Mouse (Mus musculus) neural tube, embryonic 10.5 days (tissue): Measurements from ENCODE around the gene Spns2.
A peak's percentile ranks its signal among the peaks of the same experiment; 100 is the strongest.

Source experiments
- DNase-seq: peaks from one replicate; pipeline ENCODE4 v3.0.0-alpha.2; 2017; ENCODE audit warnings: low spot score; ENCODE audit errors: extremely low spot score

Gene Spns2

GRCm38 (mm10) chr11:72411945-72412344 is 77.8 kb downstream of the Spns2 start:
- no peak for DNase-seq

- DNase-seq = peak; percentile 86
Measured at GRCm38 (mm10) chr11:72411093-72411921, 78.4 kb downstream of the Spns2 start, which contains the start of gene Smtnl2. Gene Smtnl2, minus strand, starts transcription at chr11:72411713.

DNA sequence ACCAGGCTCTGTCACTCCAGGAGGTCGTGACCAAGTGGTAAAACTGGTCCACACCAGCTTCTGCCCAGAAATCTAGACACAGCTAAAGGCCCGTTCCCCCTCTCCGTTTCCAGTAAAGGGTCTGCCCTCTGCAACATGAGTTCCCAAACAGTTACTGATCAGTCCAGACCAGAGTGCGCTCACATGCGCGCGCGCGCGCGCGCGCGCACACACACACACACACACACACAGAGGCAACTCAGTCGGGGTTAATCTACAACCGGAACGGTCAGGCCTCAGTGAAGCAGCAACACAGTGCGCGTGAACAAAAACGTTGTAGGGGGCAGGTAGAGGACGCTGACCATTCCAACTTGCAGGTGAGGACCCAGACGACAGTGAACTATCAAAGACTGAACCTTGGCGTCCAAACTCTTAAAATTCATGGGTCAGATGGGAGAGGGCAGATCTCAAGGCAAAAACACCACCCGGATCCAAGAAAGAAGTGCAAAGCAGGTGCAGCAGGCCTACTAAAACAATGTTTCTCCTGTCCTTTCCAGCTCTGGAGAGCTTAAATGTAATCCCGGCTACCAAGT is 79.1 kb downstream of the Spns2 start:
- peak; percentile 30 for DNase-seq

GRCm38 (mm10) chr11:72409649-72410385 is 79.9 kb downstream of the Spns2 start:
- DNase-seq = no peak

GRCm38 (mm10) chr11:72408451-72409170 is 81.1 kb downstream of the Spns2 start:
- DNase-seq = no peak

GRCm38 (mm10) chr11:72407574-72407973 is 82.1 kb downstream of the Spns2 start:
- DNase-seq = no peak

DNA sequence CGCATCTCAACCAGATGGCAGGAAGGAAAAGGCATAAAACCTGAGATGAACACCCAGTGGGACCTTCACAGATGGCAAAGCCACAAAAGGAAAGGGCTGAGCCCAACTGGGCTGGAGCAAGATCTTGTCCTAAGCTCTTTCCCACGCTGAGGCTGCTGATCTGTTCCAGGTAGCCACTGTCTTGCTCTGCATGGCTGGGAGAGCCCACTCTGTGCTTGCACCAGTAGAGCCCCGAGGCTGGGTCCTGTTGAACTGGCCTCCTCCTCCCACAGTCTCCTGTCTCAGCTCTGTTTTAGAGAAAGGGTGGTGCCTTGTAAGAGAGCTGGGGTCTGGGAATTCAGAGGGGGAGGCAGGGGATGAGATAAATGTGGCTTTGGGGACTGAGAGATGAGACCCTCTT is 82.6 kb downstream of the Spns2 start:
- no peak for DNase-seq

DNA sequence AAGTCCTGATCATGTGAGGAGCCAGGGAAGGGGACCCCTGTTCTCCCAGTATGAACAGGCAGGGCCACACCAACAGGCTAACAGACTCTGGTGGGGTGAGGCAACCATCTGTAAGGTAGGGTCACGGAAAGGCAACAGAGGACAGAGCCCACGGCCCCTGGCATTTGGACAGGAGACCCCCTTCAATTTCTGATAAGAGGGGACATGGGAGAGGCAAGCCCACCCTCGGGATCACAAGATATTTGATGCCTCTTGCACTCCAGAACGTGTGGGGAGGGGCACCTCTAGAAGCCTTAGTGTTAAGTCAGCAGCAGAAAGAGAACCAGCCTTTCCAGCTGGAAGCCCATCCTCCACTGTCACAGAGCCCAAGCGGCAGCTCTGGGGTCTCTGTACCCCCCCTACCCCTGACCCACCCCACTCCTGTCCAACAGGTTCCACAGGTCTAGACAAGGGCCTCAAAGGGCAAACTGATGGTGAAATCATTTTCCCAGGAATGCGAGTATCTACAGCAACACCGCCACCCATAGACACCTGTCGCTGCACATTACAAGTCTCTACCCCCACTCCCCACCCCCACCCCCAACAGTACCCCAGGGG is 83.5 kb downstream of the Spns2 start:
- DNase-seq = no peak

GRCm38 (mm10) chr11:72405532-72405931 is 84.2 kb downstream of the Spns2 start:
- no peak for DNase-seq

DNA sequence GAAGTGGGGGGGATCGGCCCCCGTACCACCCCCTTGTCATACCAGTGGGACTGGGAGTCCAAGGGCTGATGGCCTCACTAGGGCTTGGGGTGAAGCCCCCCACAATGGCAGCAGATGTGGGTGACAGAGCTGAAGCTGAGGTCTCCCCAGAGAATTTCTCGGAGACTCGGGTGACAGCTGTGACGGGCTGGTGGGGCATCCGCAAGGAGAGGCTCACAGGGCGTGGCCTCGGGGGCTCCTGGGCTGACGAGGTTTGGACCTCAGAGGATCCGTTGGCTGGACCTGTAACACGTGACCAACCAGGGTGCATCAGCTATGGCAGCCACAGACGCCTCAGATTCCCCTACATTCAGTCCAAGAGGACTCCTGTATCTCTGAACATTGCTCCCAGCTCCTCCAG is 86.7 kb downstream of the Spns2 start:
- no peak for DNase-seq

DNA sequence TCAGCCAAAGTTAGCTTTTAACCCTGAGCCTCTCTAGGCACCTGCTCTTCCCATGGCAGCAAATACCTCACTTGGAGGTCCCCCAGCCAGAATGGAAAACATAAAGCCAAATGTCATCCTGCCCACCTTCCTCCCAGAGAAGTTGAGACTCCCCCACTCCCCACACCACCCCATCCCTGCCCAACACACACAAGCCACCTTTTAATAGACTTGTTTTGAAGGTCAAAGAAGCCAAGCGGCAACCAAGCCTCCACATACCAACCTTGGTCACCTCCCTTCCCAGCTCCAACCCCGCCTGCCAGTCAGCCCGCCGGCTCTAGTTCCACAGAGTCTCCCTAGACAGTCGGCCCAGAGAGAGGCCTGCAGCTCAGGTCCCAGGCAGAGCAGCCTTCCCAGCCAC is 87.7 kb downstream of the Spns2 start:
- no peak for DNase-seq
